Mouse (Mus musculus) bone marrow, adult 2 months (tissue): Measurements from ENCODE around the gene Thbs1. TPM values are rescaled to one million over a fixed set of nuclear protein-coding genes. Genes with fewer than 3 reads are reported as not detected.

Experiments
- H3K27ac ChIP-seq: fragments of 200-500 bp; 2 replicates; pipeline ENCODE4 v1.5.1; 2012; ENCODE audit warnings: low read depth, mild to moderate bottlenecking, control low read depth, inconsistent platforms, low read length; ENCODE audit not compliant: control insufficient read depth, poor library complexity, insufficient read depth
- H3K4me1 ChIP-seq: fragments of 200-500 bp; 2 replicates; pipeline ENCODE4 v1.6.1; 2011; ENCODE audit warnings: low read length; ENCODE audit not compliant: control insufficient read depth, insufficient read depth
- H3K4me3 ChIP-seq: fragments of 200-500 bp; replicated peaks from 2 replicates; pipeline ENCODE3; 2011; ENCODE audit warnings: mild to moderate bottlenecking, low read depth, low read length, control low read depth; ENCODE audit not compliant: control insufficient read depth
- CTCF ChIP-seq: fragments of 200-500 bp; IDR thresholded peaks from 2 replicates; pipeline ENCODE4 v1.5.1; 2011; ENCODE audit warnings: low read length, control low read depth; ENCODE audit not compliant: control insufficient read depth, insufficient read depth
- POLR2A ChIP-seq: fragments of 200-500 bp; IDR thresholded peaks from 2 replicates; pipeline ENCODE4 v1.6.1; 2011; ENCODE audit warnings: low read depth, mild to moderate bottlenecking, control low read depth, low read length, borderline replicate concordance; ENCODE audit not compliant: control insufficient read depth
- WGBS: fragments of 180-500 bp; shearing (Covaris S2); methylation state at CpG from one replicate; pipeline ENCODE4 v1.1.7; 2018; 5-methylcytosine and 5-hydroxymethylcytosine counted together
- polyA plus RNA-seq: library from polyadenylated mRNA; stranded (reverse); fragments of >200 nt; gene quantifications from 2 replicates; pipeline ENCODE4 v1.2.4, GENCODE M21; 2011; ENCODE audit warnings: low replicate concordance; ENCODE audit not compliant: missing spikeins, insufficient read depth, insufficient read length

Gene Thbs1
- polyA plus RNA-seq, 1 experiment = 66.1 TPM

DNA sequence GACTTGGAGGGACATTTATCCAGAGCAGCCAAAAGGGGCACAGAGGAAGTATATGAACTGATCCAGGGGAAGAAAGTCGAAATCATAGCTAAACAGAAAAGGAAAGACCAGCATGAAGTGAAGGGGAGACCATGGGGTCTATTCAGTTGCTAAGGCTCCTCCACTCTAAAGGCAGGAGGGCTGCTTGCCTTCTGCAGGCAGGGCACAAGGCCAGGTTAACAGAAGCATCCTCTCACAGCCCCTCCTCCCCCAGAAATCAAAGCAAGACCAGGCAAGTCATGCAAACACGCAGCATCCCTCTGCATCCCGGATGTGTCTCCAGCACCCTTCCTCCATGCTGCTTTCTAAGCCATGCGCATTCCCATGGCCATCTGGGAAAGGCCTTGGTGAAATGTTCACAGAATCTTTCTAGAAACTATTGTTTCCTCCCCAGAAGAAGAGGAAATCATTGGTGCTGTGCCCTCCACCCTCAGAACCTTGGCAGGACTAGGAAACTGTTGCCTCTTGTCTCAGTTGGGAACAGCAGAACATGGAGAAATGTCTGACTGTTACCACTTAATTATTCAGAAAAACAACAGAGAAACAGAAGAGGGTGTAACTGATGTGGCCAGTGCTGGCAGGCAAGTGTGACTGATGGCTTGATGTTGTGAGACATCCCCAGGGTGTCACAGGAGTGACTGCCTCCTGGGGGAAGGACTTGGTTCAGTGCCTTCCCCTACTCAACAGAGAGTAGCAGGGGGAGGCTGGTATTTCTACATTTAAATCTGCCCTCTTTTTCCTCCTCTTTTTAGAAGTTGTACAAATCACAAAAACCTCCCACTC, 36.9 kb downstream of the Thbs1 start:
- Histone ChIP-seq H3K4me3 (no peak overlapping the region), H3K27ac (no peak overlapping the region), H3K4me1 (no peaks in the 10 kb centered on the region)
- 66% methylated on average over 4 of the region's 4 CpGs for WGBS
- no peak for TF ChIP-seq POLR2A
- no peak for TF ChIP-seq CTCF

DNA sequence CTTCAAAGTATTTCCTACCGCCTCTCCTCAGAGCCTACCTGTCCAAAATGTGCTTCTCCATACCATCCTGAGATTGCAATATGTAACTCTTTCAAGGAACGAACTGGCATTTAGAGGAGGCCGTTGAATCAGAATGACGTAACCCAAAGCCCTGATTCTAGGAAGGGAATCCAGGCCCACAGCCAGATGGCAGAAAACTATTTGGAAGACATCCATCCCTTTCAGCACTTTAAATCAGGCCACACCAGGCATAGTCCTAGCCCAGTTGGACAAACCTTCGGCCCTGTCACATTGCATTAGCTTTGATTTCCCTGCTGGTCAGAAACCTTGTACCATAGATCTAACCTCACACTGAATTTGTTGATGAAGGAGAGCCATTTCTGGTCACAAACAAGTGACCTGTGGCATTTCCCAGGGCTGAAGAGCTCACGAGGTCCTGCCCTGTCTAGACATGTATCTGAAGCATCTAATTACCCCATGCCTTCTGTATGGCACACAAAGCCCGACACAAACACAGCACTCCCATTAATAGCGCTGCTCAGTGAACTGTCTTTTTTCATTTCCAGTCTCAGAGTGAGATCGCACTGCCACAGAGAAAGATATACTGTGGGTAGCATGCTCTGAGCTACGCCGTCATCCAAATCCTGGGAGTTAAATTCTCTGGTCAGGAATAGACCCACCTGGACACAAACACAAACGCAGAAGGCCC, 38.3 kb downstream of the Thbs1 start:
- no peak overlapping the region for H3K27ac ChIP-seq
- H3K4me1 ChIP-seq = no peaks in the 10 kb centered on the region
- WGBS = 81% methylated on average over 12 of the region's 12 CpGs
- TF ChIP-seq CTCF (no peak), POLR2A (no peak)
- no peak overlapping the region for H3K4me3 ChIP-seq

DNA sequence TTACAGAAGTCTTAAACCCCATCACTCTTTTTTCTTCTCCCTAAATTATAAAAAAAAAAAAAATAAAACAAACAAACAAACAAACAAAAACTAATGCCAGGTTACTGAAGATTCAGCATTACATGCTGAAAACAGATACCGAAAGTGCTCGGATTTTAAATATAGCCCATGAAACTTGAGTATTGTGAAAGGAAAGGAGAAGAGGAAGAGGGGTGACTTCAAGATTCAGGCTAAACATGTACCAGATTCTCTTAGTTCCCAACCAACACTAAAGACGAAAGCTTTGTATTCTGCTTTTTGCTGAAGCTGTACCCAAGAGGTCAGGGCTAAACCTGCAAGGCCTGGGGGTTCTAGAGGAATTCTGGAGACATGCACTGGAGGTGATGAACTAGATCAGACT, 46.4 kb downstream of the Thbs1 start:
- 57% methylated on average over 3 of the region's 3 CpGs for WGBS
- TF ChIP-seq CTCF = no peak
- no peak for TF ChIP-seq POLR2A

DNA sequence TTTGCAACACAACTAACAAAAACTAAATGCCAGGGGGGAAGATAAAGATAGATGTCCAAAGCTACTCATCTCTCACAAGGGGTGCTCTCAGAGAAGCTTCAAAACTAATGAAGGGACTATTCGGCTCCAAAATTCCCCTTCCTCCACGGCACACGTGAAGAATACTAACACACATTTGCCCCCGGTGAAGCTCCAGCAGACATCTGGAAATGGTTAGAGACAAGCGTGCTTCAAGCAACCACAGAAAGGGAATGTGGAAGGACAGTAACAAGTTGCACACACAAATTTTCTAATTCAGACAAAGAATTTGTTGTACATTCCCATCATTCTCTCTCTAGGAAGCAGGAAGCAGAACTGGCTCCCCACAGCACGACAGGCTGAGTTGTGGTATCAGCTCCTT, 47.5 kb downstream of the Thbs1 start:
- H3K27ac ChIP-seq = no peak overlapping the region
- H3K4me1 ChIP-seq = no peaks in the 10 kb centered on the region
- TF ChIP-seq CTCF = no peak
- 70% methylated on average over 6 of the region's 6 CpGs for WGBS
- H3K4me3 ChIP-seq = no peak overlapping the region

More for the DNA sequence above, 46.4 kb downstream of the Thbs1 start:
- H3K4me1 ChIP-seq = no peaks in the 10 kb centered on the region
- H3K4me3 ChIP-seq = no peak overlapping the region
- no peak overlapping the region for H3K27ac ChIP-seq

DNA sequence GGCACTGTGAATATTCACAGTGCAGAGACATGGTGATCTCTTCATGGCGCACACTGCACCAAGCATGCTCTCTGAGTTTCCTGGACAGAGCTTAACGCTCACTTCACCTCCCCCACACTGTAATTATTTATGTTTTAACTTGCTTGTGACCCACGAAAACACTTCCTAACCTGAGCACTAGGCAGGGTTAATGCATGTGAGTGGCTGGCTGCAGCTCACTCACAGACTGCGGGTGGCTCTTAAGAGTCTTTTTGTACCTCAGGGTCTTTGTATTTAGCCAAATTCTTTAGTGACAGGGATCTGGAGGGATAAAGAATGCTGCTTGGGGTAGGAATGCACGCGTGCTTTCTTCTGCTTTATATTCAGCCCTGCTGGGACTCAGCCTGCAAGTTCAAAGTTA, 48.9 kb downstream of the Thbs1 start:
- Histone ChIP-seq H3K4me1 (no peaks in the 10 kb centered on the region), H3K27ac (no peak overlapping the region), H3K4me3 (no peak overlapping the region)
- 77% methylated on average over 6 of the region's 6 CpGs for WGBS
- TF ChIP-seq CTCF (no peak), POLR2A (no peak)

DNA sequence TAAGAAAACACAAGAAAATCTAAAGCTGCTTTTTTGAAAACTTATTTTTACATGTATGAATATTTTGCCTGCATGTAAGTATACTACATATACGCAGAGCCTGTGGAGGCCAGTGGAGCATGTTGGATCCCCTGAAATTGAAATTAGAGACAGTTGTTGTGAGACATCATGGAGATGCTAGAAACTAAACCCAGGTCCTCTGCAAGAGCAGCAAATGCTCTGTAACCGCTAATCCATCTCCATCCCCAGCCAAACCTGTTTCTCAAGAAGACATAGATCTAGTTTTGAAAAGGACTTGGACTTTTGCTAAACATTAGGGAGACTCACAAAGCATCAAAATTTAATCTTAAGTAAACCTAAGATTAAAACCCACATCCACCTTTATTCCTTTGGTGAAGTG, 49.3 kb downstream of the Thbs1 start:
- TF ChIP-seq POLR2A (no peak), CTCF (no peak)
- Histone ChIP-seq H3K27ac (no peak overlapping the region), H3K4me3 (no peak overlapping the region), H3K4me1 (no peaks in the 10 kb centered on the region)
- WGBS = 86% methylated on average over 2 of the region's 2 CpGs

DNA sequence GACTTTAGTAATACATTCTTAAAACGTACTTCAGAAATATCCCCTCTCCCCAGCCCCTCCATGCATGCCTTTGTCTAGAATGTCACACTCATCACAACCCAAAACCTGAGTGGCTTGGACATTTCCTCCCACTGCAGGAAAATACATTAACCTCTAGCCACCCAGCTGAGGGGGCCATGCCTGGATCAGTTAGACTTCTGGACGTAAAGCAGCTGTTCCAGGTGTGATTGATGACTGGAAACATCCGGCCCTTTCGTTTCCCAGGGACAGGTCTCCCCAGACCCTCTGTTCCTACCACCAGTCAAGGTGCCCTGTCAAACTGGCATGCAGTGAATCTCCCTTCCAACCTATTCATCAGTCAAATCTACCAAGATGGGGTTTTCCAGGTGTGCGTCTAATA, 50.8 kb downstream of the Thbs1 start:
- H3K4me3 ChIP-seq = no peak overlapping the region
- no peaks in the 10 kb centered on the region for H3K4me1 ChIP-seq
- TF ChIP-seq CTCF (no peak), POLR2A (no peak)
- H3K27ac ChIP-seq = no peak overlapping the region
- 78% methylated on average over 5 of the region's 5 CpGs for WGBS

DNA sequence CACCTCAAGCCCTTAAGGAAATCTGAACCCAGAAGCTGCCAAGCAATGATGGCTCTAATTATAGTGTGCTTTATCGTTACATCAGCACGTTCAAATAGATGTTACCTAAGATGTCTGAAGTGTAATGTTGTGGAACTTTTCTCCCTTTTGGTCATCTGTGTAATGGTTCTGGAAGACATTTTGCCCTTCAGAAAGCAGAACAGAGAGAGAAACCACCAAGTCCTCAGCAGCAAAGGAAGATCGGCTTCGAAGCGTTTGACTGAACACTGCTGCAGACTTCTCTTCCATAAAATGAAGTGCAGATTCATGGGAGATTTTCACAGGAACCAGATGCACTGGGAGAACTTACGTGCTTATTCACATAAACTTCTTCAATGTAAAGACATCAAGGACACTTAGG, 52.5 kb downstream of the Thbs1 start:
- Histone ChIP-seq H3K4me1 (no peaks in the 10 kb centered on the region), H3K4me3 (no peak overlapping the region), H3K27ac (no peak overlapping the region)
- TF ChIP-seq CTCF = no peak
- 79% methylated on average over 6 of the region's 6 CpGs for WGBS
